Mouse (Mus musculus) heart, postnatal 0 days (tissue): ENCODE measurements around the gene Gna14.

ENCODE experiments used
- CTCF ChIP-seq: IDR thresholded peaks from 2 replicates; pipeline ENCODE4 v1.5.1; 2016; ENCODE audit warnings: antibody characterized with exemption, control low read depth, low read depth
- EP300 ChIP-seq: IDR thresholded peaks from 2 replicates; pipeline ENCODE4 v1.6.1; 2016; ENCODE audit warnings: antibody characterized with exemption, low read depth

DNA sequence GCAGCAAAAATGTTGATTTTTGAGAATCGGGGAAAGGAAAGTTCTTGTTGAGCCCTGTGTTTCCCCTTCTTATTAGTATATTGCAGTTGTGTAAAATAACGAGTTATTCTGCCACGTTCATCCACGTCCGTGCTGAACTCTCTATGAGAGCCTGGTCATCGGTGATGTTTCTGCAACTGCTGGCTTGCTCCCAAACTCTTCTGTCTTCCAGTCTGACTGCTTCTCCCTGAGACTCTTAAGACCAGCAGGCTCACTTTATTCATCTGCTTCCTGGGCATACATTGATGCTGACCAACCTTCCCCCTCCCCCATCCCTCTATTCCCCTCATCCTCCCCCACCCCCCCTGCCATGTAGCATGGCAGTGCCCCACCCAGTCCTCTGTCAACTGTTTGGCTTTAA, 161.7 kb downstream of the Gna14 start:
- TF ChIP-seq CTCF: no peak
- no peak for TF ChIP-seq EP300
